Mouse (Mus musculus): ENCODE measurements around the gene Dgkz.

GRCm38 (mm10) chr2:91955121-91955591 is 20.5 kb downstream of the Dgkz start:
- TF ChIP-seq POLR2A (IDR thresholded peaks at IDR 0.05; ENCODE audit: control insufficient read depth, extremely low read depth, insufficient read depth, low read length, poor library complexity): no peak
- no peak for TF ChIP-seq CTCF (IDR thresholded peaks at IDR 0.05; ENCODE audit: borderline replicate concordance, control insufficient read depth, extremely low read depth, insufficient read depth, low read length, poor library complexity)
